Mouse (Mus musculus) CH12.LX (cell line): ENCODE data around the gene Gm13889.

ENCODE experiments used
- CTCF ChIP-seq, 2 experiments: IDR thresholded peaks in 1 of 2; conservative IDR thresholded peaks in 1 of 2; 2 replicates each; pipeline ENCODE4 v1.5.1; 2011 to 2012; ENCODE audit warnings: low read depth in 2 of 2, low read length in 2 of 2, improper control_type of control experiment in 1 of 2, inconsistent platforms in 1 of 2, mild to moderate bottlenecking in 1 of 2, moderate library complexity in 1 of 2
- GABPA ChIP-seq: IDR thresholded peaks from 2 replicates; pipeline ENCODE4 v1.6.1; 2012; ENCODE audit warnings: low read depth, low read length, improper control_type of control experiment, inconsistent platforms; ENCODE audit not compliant: insufficient replicate concordance
- MAX ChIP-seq: IDR thresholded peaks from 2 replicates; pipeline ENCODE4 v1.6.1; 2011; ENCODE audit warnings: low read length, improper control_type of control experiment
- MAZ ChIP-seq: IDR thresholded peaks from 2 replicates; pipeline ENCODE4 v1.6.1; 2012; ENCODE audit warnings: low read depth, mild to moderate bottlenecking, inconsistent platforms, low read length, improper control_type of control experiment, moderate library complexity
- POLR2A ChIP-seq: IDR thresholded peaks from 2 replicates; pipeline ENCODE4 v1.6.1; 2011; ENCODE audit warnings: low read depth, mild to moderate bottlenecking, improper control_type of control experiment, low read length
- POLR2AphosphoS2 ChIP-seq: IDR thresholded peaks from 2 replicates; pipeline ENCODE4 v1.6.1; 2011; ENCODE audit warnings: low read depth, low read length, improper control_type of control experiment
- RAD21 ChIP-seq: IDR thresholded peaks from 2 replicates; pipeline ENCODE4 v1.6.1; 2011; ENCODE audit warnings: low read depth, mild to moderate bottlenecking, low read length, improper control_type of control experiment, moderate library complexity
- SIN3A ChIP-seq: IDR thresholded peaks from 2 replicates; pipeline ENCODE4 v1.6.1; 2012; ENCODE audit warnings: low read length, improper control_type of control experiment, inconsistent platforms
- TCF12 ChIP-seq: IDR thresholded peaks from 2 replicates; pipeline ENCODE4 v1.6.1; 2014; ENCODE audit warnings: low read depth, mild to moderate bottlenecking, inconsistent platforms, low read length, improper control_type of control experiment
- ZNF384 ChIP-seq: IDR thresholded peaks from 2 replicates; pipeline ENCODE4 v1.6.1; 2012; ENCODE audit warnings: low read depth, low read length, improper control_type of control experiment, inconsistent platforms

DNA sequence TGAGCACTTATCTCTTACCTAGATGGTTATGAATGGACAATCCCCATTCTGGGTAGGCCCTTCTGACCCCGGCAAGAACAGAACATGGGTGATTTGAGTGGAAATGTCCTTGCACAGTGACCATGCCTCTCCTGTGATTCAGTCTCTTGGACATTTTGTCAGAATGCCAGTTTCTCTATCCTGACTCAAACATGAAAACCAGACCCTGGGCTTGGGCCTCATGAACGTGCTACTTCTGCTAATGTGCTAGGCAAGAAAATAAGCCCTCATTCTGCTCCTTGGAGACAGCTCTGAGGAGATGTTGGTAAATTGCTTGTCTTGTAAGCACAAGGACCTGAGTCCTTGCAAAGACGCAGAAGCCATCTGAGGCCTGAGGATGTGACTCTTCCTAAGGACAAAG lies 37.9 kb downstream of the Gm13889 start:
- TF ChIP-seq POLR2A (no peak), MAX (no peak), ZNF384 (no peak), TCF12 (no peak), CTCF (conservative IDR thresholded peaks at IDR 0.05 in 1 of 2, IDR thresholded peaks at IDR 0.05 in 1 of 2; ENCODE audit: low read depth in 2 of 2, low read length in 2 of 2) (no peak), MAZ (no peak), SIN3A (no peak), POLR2AphosphoS2 (no peak), RAD21 (no peak), GABPA (no peak)
